Mouse (Mus musculus): ENCODE measurements around the gene Mpz. TPM values are rescaled to one million over a fixed set of nuclear protein-coding genes. Genes with fewer than 3 reads are reported as not detected.
A peak's percentile ranks its signal among the peaks of the same experiment; 100 is the strongest.
"Not testable (repeated sequence)": the region's sequence is repeated elsewhere in the genome, so short reads cannot be mapped to it uniquely, and the experiment has no call there.

Gene Mpz
- polyA plus RNA-seq, 1 experiment: 0.34 TPM

GRCm38 (mm10) chr1:171135600-171135999 lies 14.9 kb upstream of the Mpz start:
- Histone ChIP-seq H3K27ac (ENCODE audit: insufficient read depth, low read length) (no peak overlapping the region), H3K27me3 (ENCODE audit: control insufficient read depth, insufficient read depth, low read length) (no peaks in the 10 kb centered on the region), H3K4me3 (replicated peaks; ENCODE audit: insufficient read depth, low read depth, low read length) (no peak overlapping the region), H3K4me1 (ENCODE audit: control insufficient read depth, insufficient read depth, low read length) (no peaks in the 10 kb centered on the region)
- no peak for TF ChIP-seq POLR2A (IDR thresholded peaks at IDR 0.05; ENCODE audit: borderline replicate concordance, insufficient read depth, low read length)
- TF ChIP-seq CTCF (IDR thresholded peaks at IDR 0.05; ENCODE audit: borderline replicate concordance, insufficient read depth, low read depth, low read length): no peak
- DNase-seq: no peak
- WGBS: 100% methylated on average over 2 of the region's 2 CpGs

DNA sequence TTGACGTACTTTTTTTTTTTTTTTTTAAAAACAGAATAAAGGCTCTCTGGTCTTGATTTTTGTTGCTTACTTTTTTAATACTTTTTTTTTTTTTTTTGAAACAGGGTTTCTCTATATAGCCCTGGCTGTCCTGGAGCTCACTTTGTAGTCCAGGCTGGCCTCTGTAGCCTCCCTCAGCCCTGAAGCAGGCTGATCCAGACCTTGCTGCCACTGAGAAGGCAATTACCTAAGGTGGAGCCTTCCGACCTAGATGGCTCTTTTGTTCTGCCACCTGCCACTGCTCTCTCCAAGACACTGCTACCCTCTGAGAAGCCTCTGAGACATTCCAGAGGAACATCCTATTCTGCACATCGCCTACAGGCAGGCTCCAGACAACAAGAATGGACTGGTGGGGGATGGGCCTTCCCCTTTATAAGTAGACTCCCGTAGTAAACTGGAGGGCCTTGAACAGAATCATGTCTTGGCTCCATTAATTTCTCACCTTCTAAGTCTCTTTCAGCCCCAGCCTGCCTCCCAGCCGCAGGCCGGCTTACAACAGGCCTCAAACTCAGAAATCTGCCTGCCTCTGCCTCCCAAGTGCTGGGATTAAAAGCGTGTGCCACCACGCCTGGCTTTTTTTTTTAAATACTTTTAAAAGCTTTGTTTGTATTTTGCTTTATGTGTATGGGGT lies 12.9 kb upstream of the Mpz start:
- WGBS: 89% methylated on average over 8 of the region's 8 CpGs
- DNase-seq; H3K4me1 ChIP-seq (ENCODE audit: control insufficient read depth, insufficient read depth, low read length): not testable (repeated sequence)

DNA sequence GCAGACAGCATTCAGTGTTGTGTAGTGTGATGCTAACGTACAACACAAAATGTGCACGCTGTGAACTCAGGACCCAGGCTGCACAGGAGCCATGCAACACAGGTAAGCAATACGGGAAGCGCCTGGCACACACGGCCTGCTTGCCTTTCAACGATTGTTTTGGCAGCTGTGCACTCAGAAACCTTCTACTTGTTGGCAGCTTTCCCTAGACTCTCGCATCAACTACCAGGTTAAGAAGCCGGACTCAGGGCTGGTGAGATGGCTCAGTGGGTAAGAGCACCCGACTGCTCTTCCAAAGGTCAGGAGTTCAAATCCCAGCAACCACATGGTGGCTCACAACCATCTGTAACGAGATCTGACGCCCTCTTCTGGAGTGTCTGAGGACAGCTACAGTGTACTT lies 7.5 kb upstream of the Mpz start:
- DNase-seq: peak in 1 of 2 experiments; percentile 28
- not testable (repeated sequence) for H3K4me3 ChIP-seq (replicated peaks; ENCODE audit: insufficient read depth, low read depth, low read length); H3K27ac ChIP-seq (ENCODE audit: insufficient read depth, low read length); H3K27me3 ChIP-seq (ENCODE audit: control insufficient read depth, insufficient read depth, low read length); H3K4me1 ChIP-seq (ENCODE audit: control insufficient read depth, insufficient read depth, low read length)
- 35% methylated on average over 11 of the region's 11 CpGs for WGBS

More for the DNA sequence above, 12.9 kb upstream of the Mpz start:
- not testable (repeated sequence) for H3K4me3 ChIP-seq (replicated peaks; ENCODE audit: insufficient read depth, low read depth, low read length); H3K27ac ChIP-seq (ENCODE audit: insufficient read depth, low read length); H3K27me3 ChIP-seq (ENCODE audit: control insufficient read depth, insufficient read depth, low read length)

- WGBS: 2% methylated on average over 18 of the region's 18 CpGs
- H3K27ac ChIP-seq (ENCODE audit: insufficient read depth, low read length): peak overlapping the region; percentile 8; the same call in 1 of the 2 replicates
- H3K27me3 ChIP-seq (ENCODE audit: control insufficient read depth, insufficient read depth, low read length): no peaks in the 10 kb centered on the region
Observed at GRCm38 (mm10) chr1:171150838-171151391, 404 bp downstream of the Mpz start.

GRCm38 (mm10) chr1:171151966-171152365 lies 1.5 kb downstream of the Mpz start:
- 86% methylated on average over 4 of the region's 4 CpGs for WGBS
- no peak overlapping the region for H3K27ac ChIP-seq (ENCODE audit: insufficient read depth, low read length)

More at GRCm38 (mm10) chr1:171150838-171151391, 404 bp downstream of the Mpz start:
- no peak for TF ChIP-seq POLR2A (IDR thresholded peaks at IDR 0.05; ENCODE audit: borderline replicate concordance, insufficient read depth, low read length)
- no peak for TF ChIP-seq CTCF (IDR thresholded peaks at IDR 0.05; ENCODE audit: borderline replicate concordance, insufficient read depth, low read depth, low read length)
- DNase-seq: peak; percentile 50 to 59
- peaks cover 4% of the 10 kb centered on the region; the same call in 1 of the 2 replicates for H3K4me1 ChIP-seq (ENCODE audit: control insufficient read depth, insufficient read depth, low read length)
- peak overlapping the region; percentile 96 for H3K4me3 ChIP-seq (replicated peaks; ENCODE audit: insufficient read depth, low read depth, low read length)

GRCm38 (mm10) chr1:171156644-171157043 lies 6.1 kb downstream of the Mpz start:
- no peak overlapping the region for H3K27ac ChIP-seq (ENCODE audit: insufficient read depth, low read length)
- H3K4me1 ChIP-seq (ENCODE audit: control insufficient read depth, insufficient read depth, low read length): no peaks in the 10 kb centered on the region; the same call in 1 of the 2 replicates
- no peak overlapping the region for H3K4me3 ChIP-seq (replicated peaks; ENCODE audit: insufficient read depth, low read depth, low read length)
- WGBS: 59% methylated on average over 3 of the region's 3 CpGs
- no peaks in the 10 kb centered on the region; the same call in 1 of the 2 replicates for H3K27me3 ChIP-seq (ENCODE audit: control insufficient read depth, insufficient read depth, low read length)
- DNase-seq: no peak
- no peak for TF ChIP-seq CTCF (IDR thresholded peaks at IDR 0.05; ENCODE audit: borderline replicate concordance, insufficient read depth, low read depth, low read length)
- no peak for TF ChIP-seq POLR2A (IDR thresholded peaks at IDR 0.05; ENCODE audit: borderline replicate concordance, insufficient read depth, low read length)

More at GRCm38 (mm10) chr1:171151966-171152365, 1.5 kb downstream of the Mpz start:
- no peak for TF ChIP-seq CTCF (IDR thresholded peaks at IDR 0.05; ENCODE audit: borderline replicate concordance, insufficient read depth, low read depth, low read length)
- no peak for TF ChIP-seq POLR2A (IDR thresholded peaks at IDR 0.05; ENCODE audit: borderline replicate concordance, insufficient read depth, low read length)
- peaks cover 4% of the 10 kb centered on the region; the same call in 1 of the 2 replicates for H3K4me1 ChIP-seq (ENCODE audit: control insufficient read depth, insufficient read depth, low read length)
- no peak for DNase-seq
- H3K27me3 ChIP-seq (ENCODE audit: control insufficient read depth, insufficient read depth, low read length): no peaks in the 10 kb centered on the region; the same call in 1 of the 2 replicates
- no peak overlapping the region for H3K4me3 ChIP-seq (replicated peaks; ENCODE audit: insufficient read depth, low read depth, low read length)

DNA sequence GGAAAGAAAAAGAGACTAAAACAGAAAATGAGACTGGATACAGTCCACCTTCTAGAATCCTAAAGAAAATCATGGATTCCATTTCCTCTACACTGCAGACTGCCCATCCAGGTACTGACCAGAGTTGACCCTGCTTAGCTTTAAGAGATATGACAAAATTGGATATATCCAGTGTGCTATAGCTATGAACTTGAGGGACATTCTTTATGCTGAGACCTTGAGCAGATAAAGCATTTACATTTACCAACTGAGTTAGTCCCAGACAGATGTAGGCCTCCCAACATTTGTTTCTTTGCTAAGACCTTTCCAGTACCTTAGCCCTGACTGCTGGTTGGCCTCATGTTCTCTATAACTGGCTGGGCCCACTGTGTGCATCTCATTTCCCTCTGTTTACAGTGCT lies 7.5 kb downstream of the Mpz start:
- TF ChIP-seq CTCF (IDR thresholded peaks at IDR 0.05; ENCODE audit: borderline replicate concordance, insufficient read depth, low read depth, low read length) (no peak), POLR2A (IDR thresholded peaks at IDR 0.05; ENCODE audit: borderline replicate concordance, insufficient read depth, low read length) (no peak)
- Histone ChIP-seq H3K27ac (ENCODE audit: insufficient read depth, low read length) (no peak overlapping the region), H3K4me1 (ENCODE audit: control insufficient read depth, insufficient read depth, low read length) (no peaks in the 10 kb centered on the region), H3K27me3 (ENCODE audit: control insufficient read depth, insufficient read depth, low read length) (no peaks in the 10 kb centered on the region; the same call in 1 of the 2 replicates), H3K4me3 (replicated peaks; ENCODE audit: insufficient read depth, low read depth, low read length) (no peak overlapping the region)
- no peak for DNase-seq

- TF ChIP-seq CTCF (IDR thresholded peaks at IDR 0.05; ENCODE audit: borderline replicate concordance, insufficient read depth, low read depth, low read length) (no peak), POLR2A (IDR thresholded peaks at IDR 0.05; ENCODE audit: borderline replicate concordance, insufficient read depth, low read length) (no peak)
- no peaks in the 10 kb centered on the region; the same call in 1 of the 2 replicates for H3K27me3 ChIP-seq (ENCODE audit: control insufficient read depth, insufficient read depth, low read length)
- H3K4me1 ChIP-seq (ENCODE audit: control insufficient read depth, insufficient read depth, low read length): no peaks in the 10 kb centered on the region
- no peak for DNase-seq
- 9% methylated on average over 15 of the region's 15 CpGs for WGBS
- H3K4me3 ChIP-seq (replicated peaks; ENCODE audit: insufficient read depth, low read depth, low read length): no peak overlapping the region
- no peak overlapping the region for H3K27ac ChIP-seq (ENCODE audit: insufficient read depth, low read length)
Observed at GRCm38 (mm10) chr1:171159485-171159975, 9.0 kb downstream of the Mpz start.

All from cerebellum, adult 2 months (tissue).